In the genomic region with DNA sequence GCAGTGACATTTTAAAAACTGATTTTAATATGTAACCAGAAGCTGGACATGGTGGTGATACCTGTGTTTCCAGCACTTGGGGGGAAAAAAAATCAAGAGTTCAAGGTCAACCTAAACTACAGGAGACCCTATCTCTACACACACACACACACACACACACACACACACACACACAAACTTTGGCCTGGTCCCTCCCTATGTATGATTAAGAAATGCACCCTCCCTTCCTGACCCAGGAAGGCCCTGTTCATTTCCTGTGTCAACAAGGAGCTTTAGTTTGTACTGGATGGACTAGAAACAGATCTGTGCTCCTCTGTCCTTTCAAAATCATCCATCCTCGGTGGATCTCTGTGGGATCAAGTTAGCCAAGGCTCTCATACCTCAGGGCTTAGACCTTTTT, we compare ENCODE assay signal across 31 mouse cellular contexts. TPM values are rescaled to one million over a fixed set of nuclear protein-coding genes. Genes with fewer than 3 reads are reported as not detected.
"Had no signal": no experiment of that assay in that cellular context is flagged by ENCODE, and none has a peak within 500 bp of the region (broad histone marks: within the 10 kb centered on the region; RNA-seq: fewer than 3 reads in every experiment).

No protein-coding gene starts in this region.

RNA-seq across cellular contexts. Expression of gene Heatr4, which starts 46.1 kb away (rescaled TPM):
- total RNA-seq: heart, postnatal 14 days; heart, postnatal 25 days; heart, postnatal 36 days; hematopoietic stem cell, adult 5-6 weeks; layer of hippocampus, adult 2 months; layer of hippocampus, postnatal 25 days; layer of hippocampus, postnatal 36 days had no signal
- polyA plus RNA-seq: heart, embryonic 10.5 days; heart, embryonic 11.5 days; heart, embryonic 12.5 days; heart, embryonic 13.5 days; heart, embryonic 14.5 days; heart, embryonic 15.5 days; heart, embryonic 16.5 days; hindbrain, embryonic 10.5 days; hindbrain, embryonic 12.5 days; hindbrain, embryonic 13.5 days; hindbrain, embryonic 14.5 days; hindbrain, embryonic 15.5 days; hindbrain, embryonic 16.5 days; hindbrain, postnatal 0 days; inflammation-experienced regulatory T-cells, adult 6 months; intestine, embryonic 14.5 days; intestine, embryonic 15.5 days; intestine, embryonic 16.5 days; kidney, adult 2 months; kidney, embryonic 14.5 days; kidney, embryonic 15.5 days; kidney, embryonic 16.5 days; kidney, postnatal 0 days; large intestine, adult 2 months had no signal
